Mouse (Mus musculus): ENCODE data around the gene Galntl6.

- TF ChIP-seq POLR2AphosphoS2 (IDR thresholded peaks at IDR 0.05; ENCODE audit: insufficient read length, low read depth) = no peak
- no peak for TF ChIP-seq REST (IDR thresholded peaks at IDR 0.05; ENCODE audit: insufficient read depth, insufficient read length)
- no peak for TF ChIP-seq POLR2A (IDR thresholded peaks at IDR 0.05; ENCODE audit: insufficient read length, low read depth)
- TF ChIP-seq USF1 (IDR thresholded peaks at IDR 0.05; ENCODE audit: low read depth) = no peak
- TF ChIP-seq MYOG (IDR thresholded peaks at IDR 0.05; ENCODE audit: control insufficient read depth in 1 of 3, insufficient read depth in 1 of 3, insufficient read length in 2 of 3, low read depth in 2 of 3) = no peak
- no peak for TF ChIP-seq E2F4 (IDR thresholded peaks at IDR 0.05; ENCODE audit: insufficient read depth)
- TF ChIP-seq MYOD1 (IDR thresholded peaks at IDR 0.05; ENCODE audit: control insufficient read depth in 1 of 3, insufficient read length in 2 of 3, low read depth in 2 of 3) = no peak
Observed at GRCm38 (mm10) chr8:58073733-58074132, 838.7 kb downstream of the Galntl6 start.

Measured in myocyte (in vitro differentiated cells).